Mouse (Mus musculus) heart, embryonic 15.5 days (tissue): ENCODE measurements around the gene Card19. TPM values are rescaled to one million over a fixed set of nuclear protein-coding genes. Genes with fewer than 3 reads are reported as not detected.
A peak's percentile ranks its signal among the peaks of the same experiment; 100 is the strongest.

Experiments used
- ATAC-seq: fragments of 200-750 bp; cut with Nextera tagmentation; replicated peaks from 2 replicates; pipeline ENCODE4 v1.8.0; 2017; ENCODE audit warnings: low read depth, moderate TSS enrichment; ENCODE audit not compliant: insufficient number of reproducible peaks, insufficient read depth, low FRiP score
- H3K27ac ChIP-seq: fragments of 300-500 bp; sonication (generic); 2 replicates; pipeline ENCODE4 v1.5.1; 2015; ENCODE audit warnings: mild to moderate bottlenecking, inconsistent platforms
- H3K27me3 ChIP-seq: fragments of 300-500 bp; sonication (generic); 2 replicates; pipeline ENCODE4 v1.6.1; 2015; ENCODE audit warnings: inconsistent platforms
- H3K36me3 ChIP-seq: fragments of 300-500 bp; sonication (generic); 2 replicates; pipeline ENCODE4 v1.6.1; 2015; ENCODE audit warnings: mild to moderate bottlenecking, inconsistent platforms
- H3K4me1 ChIP-seq: fragments of 300-500 bp; sonication (generic); replicated peaks from 2 replicates; pipeline ENCODE4 v1.6.1; 2015; ENCODE audit warnings: inconsistent platforms
- H3K4me2 ChIP-seq: fragments of 300-500 bp; sonication (generic); 2 replicates; pipeline ENCODE4 v1.6.1; 2015; ENCODE audit warnings: inconsistent platforms, mild to moderate bottlenecking, moderate library complexity
- H3K4me3 ChIP-seq: fragments of 300-500 bp; sonication (generic); 2 replicates; pipeline ENCODE4 v1.5.1; 2015; ENCODE audit warnings: mild to moderate bottlenecking, inconsistent platforms
- H3K9ac ChIP-seq: fragments of 300-500 bp; sonication (generic); 2 replicates; pipeline ENCODE4 v1.6.1; 2015; ENCODE audit warnings: mild to moderate bottlenecking, inconsistent platforms
- H3K9me3 ChIP-seq: fragments of 300-500 bp; sonication (generic); replicated peaks from 2 replicates; pipeline ENCODE4 v1.6.1; 2016; ENCODE audit warnings: inconsistent platforms
- WGBS: fragments of 180-500 bp; shearing (Covaris S2); methylation state at CpG from one replicate; pipeline ENCODE4 v1.1.7; 2015; ENCODE audit warnings: mixed read lengths; 5-methylcytosine and 5-hydroxymethylcytosine counted together
- polyA plus RNA-seq: library from polyadenylated mRNA; unstranded; fragments of >200 nt; fragmentation: Nextera tagmentation; extraction: Ambion mirVana; gene quantifications from 2 replicates; pipeline ENCODE4 v1.2.1, GENCODE M21; 2015

Card19 gene
- polyA plus RNA-seq, 1 experiment from 2014 or later: 126 TPM

- Histone ChIP-seq H3K27ac (no peak overlapping the region), H3K27me3 (no peaks in the 10 kb centered on the region), H3K4me1 (peaks cover 18% of the 10 kb centered on the region), H3K4me3 (no peak overlapping the region), H3K4me2 (no peak overlapping the region), H3K36me3 (no peaks in the 10 kb centered on the region), H3K9ac (no peak overlapping the region), H3K9me3 (no peaks in the 10 kb centered on the region)
- 17% methylated on average over 17 of the region's 17 CpGs for WGBS
- peak; percentile 56; the same call in 1 of the 2 replicates for ATAC-seq
These were observed 46.2 kb downstream of the Card19 start for GRCm38 (mm10) chr13:49169448-49170207.

GRCm38 (mm10) chr13:49167081-49167480 is 48.8 kb downstream of the Card19 start:
- H3K27me3 ChIP-seq: no peaks in the 10 kb centered on the region
- 53% methylated on average over 9 of the region's 9 CpGs for WGBS
- no peak overlapping the region for H3K27ac ChIP-seq
- H3K4me2 ChIP-seq: no peak overlapping the region
- no peak for ATAC-seq
- no peaks in the 10 kb centered on the region for H3K36me3 ChIP-seq
- no peak overlapping the region for H3K4me3 ChIP-seq
- H3K9me3 ChIP-seq: no peaks in the 10 kb centered on the region
- peaks cover 8% of the 10 kb centered on the region; the same call in 1 of the 2 replicates for H3K4me1 ChIP-seq
- no peak overlapping the region for H3K9ac ChIP-seq

GRCm38 (mm10) chr13:49163645-49164044 is 52.2 kb downstream of the Card19 start:
- 41% methylated on average over 7 of the region's 7 CpGs for WGBS
- Histone ChIP-seq H3K4me2 (no peak overlapping the region), H3K27me3 (no peaks in the 10 kb centered on the region), H3K4me1 (no peaks in the 10 kb centered on the region; the same call in 1 of the 2 replicates), H3K27ac (no peak overlapping the region), H3K9me3 (no peaks in the 10 kb centered on the region), H3K9ac (no peak overlapping the region), H3K36me3 (no peaks in the 10 kb centered on the region), H3K4me3 (no peak overlapping the region)
- ATAC-seq: no peak

- no peak overlapping the region for H3K9ac ChIP-seq
- no peak overlapping the region for H3K27ac ChIP-seq
- H3K4me3 ChIP-seq: no peak overlapping the region
- no peak for ATAC-seq
- 43% methylated on average over 4 of the region's 4 CpGs for WGBS
- no peaks in the 10 kb centered on the region for H3K9me3 ChIP-seq
- no peaks in the 10 kb centered on the region for H3K27me3 ChIP-seq
- no peaks in the 10 kb centered on the region for H3K36me3 ChIP-seq
- no peaks in the 10 kb centered on the region; the same call in 1 of the 2 replicates for H3K4me1 ChIP-seq
- no peak overlapping the region for H3K4me2 ChIP-seq
These were observed 53.1 kb downstream of the Card19 start for GRCm38 (mm10) chr13:49162722-49163121.

- Histone ChIP-seq H3K4me3 (no peak overlapping the region), H3K4me1 (no peaks in the 10 kb centered on the region; the same call in 1 of the 2 replicates), H3K9ac (no peak overlapping the region), H3K27me3 (no peaks in the 10 kb centered on the region), H3K36me3 (no peaks in the 10 kb centered on the region), H3K27ac (no peak overlapping the region), H3K9me3 (no peaks in the 10 kb centered on the region), H3K4me2 (no peak overlapping the region)
- no peak for ATAC-seq
- WGBS: 55% methylated on average over 2 of the region's 2 CpGs
These were observed 54.6 kb downstream of the Card19 start for GRCm38 (mm10) chr13:49161236-49161635.

GRCm38 (mm10) chr13:49158040-49158713 is 57.7 kb downstream of the Card19 start:
- 69% methylated on average over 10 of the region's 10 CpGs for WGBS
- Histone ChIP-seq H3K27me3 (no peaks in the 10 kb centered on the region), H3K4me2 (no peak overlapping the region), H3K27ac (no peak overlapping the region), H3K4me3 (no peak overlapping the region), H3K9ac (no peak overlapping the region), H3K4me1 (peaks cover 11% of the 10 kb centered on the region), H3K9me3 (no peaks in the 10 kb centered on the region), H3K36me3 (no peaks in the 10 kb centered on the region)
- ATAC-seq: no peak

GRCm38 (mm10) chr13:49156645-49157044 is 59.2 kb downstream of the Card19 start:
- H3K4me1 ChIP-seq: peaks cover 11% of the 10 kb centered on the region
- H3K9me3 ChIP-seq: no peaks in the 10 kb centered on the region
- no peak for ATAC-seq
- WGBS: 65% methylated on average over 4 of the region's 4 CpGs
- H3K27ac ChIP-seq: no peak overlapping the region
- H3K4me3 ChIP-seq: no peak overlapping the region
- H3K27me3 ChIP-seq: no peaks in the 10 kb centered on the region
- H3K4me2 ChIP-seq: no peak overlapping the region
- no peak overlapping the region for H3K9ac ChIP-seq
- H3K36me3 ChIP-seq: no peaks in the 10 kb centered on the region

- Histone ChIP-seq H3K9me3 (no peaks in the 10 kb centered on the region), H3K36me3 (no peaks in the 10 kb centered on the region), H3K9ac (no peak overlapping the region), H3K4me1 (peaks cover 11% of the 10 kb centered on the region), H3K4me2 (no peak overlapping the region), H3K27me3 (peaks cover 13% of the 10 kb centered on the region), H3K27ac (no peak overlapping the region), H3K4me3 (no peak overlapping the region)
- no peak for ATAC-seq
- 53% methylated on average over 7 of the region's 7 CpGs for WGBS
These were observed 61.2 kb downstream of the Card19 start for GRCm38 (mm10) chr13:49154621-49155020.

GRCm38 (mm10) chr13:49154028-49154427 is 61.8 kb downstream of the Card19 start:
- ATAC-seq: no peak
- no peaks in the 10 kb centered on the region for H3K9me3 ChIP-seq
- H3K4me1 ChIP-seq: peaks cover 11% of the 10 kb centered on the region
- 0 out of 2 replicates have a peak overlapping the region, but pooled peaks have one; percentile 18 for H3K4me2 ChIP-seq
- H3K27ac ChIP-seq: peak overlapping the region; percentile 61
- no peak overlapping the region for H3K9ac ChIP-seq
- H3K36me3 ChIP-seq: no peaks in the 10 kb centered on the region
- 64% methylated on average over 10 of the region's 10 CpGs for WGBS
- H3K27me3 ChIP-seq: peaks cover 18% of the 10 kb centered on the region
- no peak overlapping the region for H3K4me3 ChIP-seq
